Mouse (Mus musculus) heart, embryonic 13.5 days (tissue): ENCODE data around the gene Sema5a. TPM values are rescaled to one million over a fixed set of nuclear protein-coding genes. Genes with fewer than 3 reads are reported as not detected.

Source experiments
- ATAC-seq: fragments of 200-750 bp; cut with Nextera tagmentation; 2 replicates; pipeline ENCODE4 v1.8.0; 2017; ENCODE audit warnings: moderate TSS enrichment; ENCODE audit not compliant: insufficient number of reproducible peaks, low FRiP score, low TSS enrichment; ENCODE audit errors: extremely low read depth
- H3K27ac ChIP-seq: fragments of 300-500 bp; sonication (generic); replicated peaks from 2 replicates; pipeline ENCODE4 v1.5.1; 2015; ENCODE audit warnings: moderate library complexity, mild to moderate bottlenecking, inconsistent platforms
- H3K27me3 ChIP-seq: fragments of 300-500 bp; sonication (generic); replicated peaks from 2 replicates; pipeline ENCODE4 v1.6.1; 2015; ENCODE audit warnings: mild to moderate bottlenecking, inconsistent platforms
- H3K36me3 ChIP-seq: fragments of 300-500 bp; sonication (generic); 2 replicates; pipeline ENCODE4 v1.6.1; 2015; ENCODE audit warnings: mild to moderate bottlenecking, inconsistent platforms
- H3K4me1 ChIP-seq: fragments of 300-500 bp; sonication (generic); 2 replicates; pipeline ENCODE4 v1.6.1; 2015; ENCODE audit warnings: inconsistent platforms
- H3K4me2 ChIP-seq: fragments of 300-500 bp; sonication (generic); 2 replicates; pipeline ENCODE4 v1.6.1; 2015; ENCODE audit warnings: inconsistent platforms, mild to moderate bottlenecking, moderate library complexity
- H3K4me3 ChIP-seq: fragments of 300-500 bp; sonication (generic); 2 replicates; pipeline ENCODE4 v1.5.1; 2015; ENCODE audit warnings: moderate library complexity, mild to moderate bottlenecking, inconsistent platforms
- H3K9ac ChIP-seq: fragments of 300-500 bp; sonication (generic); 2 replicates; pipeline ENCODE4 v1.6.1; 2015; ENCODE audit warnings: inconsistent platforms, mild to moderate bottlenecking, moderate library complexity
- H3K9me3 ChIP-seq: fragments of 300-500 bp; sonication (generic); 2 replicates; pipeline ENCODE4 v1.6.1; 2016; ENCODE audit warnings: inconsistent platforms
- WGBS: fragments of 180-500 bp; shearing (Covaris S2); methylation state at CpG from one replicate; pipeline ENCODE4 v1.1.7; 2015; ENCODE audit warnings: mixed read lengths; 5-methylcytosine and 5-hydroxymethylcytosine counted together
- polyA plus RNA-seq: library from polyadenylated mRNA; unstranded; fragments of >200 nt; fragmentation: Nextera tagmentation; extraction: Ambion mirVana; gene quantifications from 2 replicates; pipeline ENCODE4 v1.2.1, GENCODE M21; 2015

The Sema5a gene
- polyA plus RNA-seq, 1 experiment from 2014 or later: 6.3 TPM

- no peak for ATAC-seq
- Histone ChIP-seq H3K27me3 (no peaks in the 10 kb centered on the region), H3K36me3 (peaks cover 6% of the 10 kb centered on the region), H3K4me3 (no peak overlapping the region), H3K27ac (no peak overlapping the region), H3K4me1 (peaks cover 23% of the 10 kb centered on the region), H3K9me3 (0 out of 2 replicates have a peak, but pooled peaks cover 3% of the 10 kb centered on the region), H3K4me2 (no peak overlapping the region), H3K9ac (no peak overlapping the region)
- 68% methylated on average over 2 of the region's 2 CpGs for WGBS
These were observed 10.2 kb downstream of the Sema5a start for GRCm38 (mm10) chr15:32254806-32255205.

GRCm38 (mm10) chr15:32257340-32257739 lies 12.7 kb downstream of the Sema5a start:
- peaks cover 43% of the 10 kb centered on the region for H3K4me1 ChIP-seq
- WGBS: 37% methylated on average over 8 of the region's 8 CpGs
- ATAC-seq: no peak
- peaks cover 6% of the 10 kb centered on the region for H3K36me3 ChIP-seq
- 0 out of 2 replicates have a peak overlapping the region, but pooled peaks have one; percentile 25 for H3K9ac ChIP-seq
- H3K9me3 ChIP-seq: 0 out of 2 replicates have a peak, but pooled peaks cover 3% of the 10 kb centered on the region
- no peak overlapping the region for H3K4me3 ChIP-seq
- H3K4me2 ChIP-seq: peak overlapping the region; percentile 44
- peak overlapping the region; percentile 90 for H3K27ac ChIP-seq
- H3K27me3 ChIP-seq: no peaks in the 10 kb centered on the region

- WGBS: 22% methylated on average over 7 of the region's 7 CpGs
- 0 out of 2 replicates have a peak, but pooled peaks cover 3% of the 10 kb centered on the region for H3K9me3 ChIP-seq
- H3K36me3 ChIP-seq: peaks cover 6% of the 10 kb centered on the region
- H3K4me3 ChIP-seq: no peak overlapping the region
- ATAC-seq: no peak
- H3K9ac ChIP-seq: 0 out of 2 replicates have a peak overlapping the region, but pooled peaks have one; percentile 25
- H3K4me1 ChIP-seq: peaks cover 46% of the 10 kb centered on the region
- peak overlapping the region; percentile 90 for H3K27ac ChIP-seq
- H3K4me2 ChIP-seq: peak overlapping the region; percentile 44
- H3K27me3 ChIP-seq: no peaks in the 10 kb centered on the region
These were observed 13.3 kb downstream of the Sema5a start for GRCm38 (mm10) chr15:32257886-32258319.

- no peak overlapping the region for H3K4me2 ChIP-seq
- H3K9ac ChIP-seq: no peak overlapping the region
- ATAC-seq: no peak
- 82% methylated on average over 5 of the region's 5 CpGs for WGBS
- H3K4me1 ChIP-seq: peaks cover 58% of the 10 kb centered on the region
- H3K9me3 ChIP-seq: 0 out of 2 replicates have a peak, but pooled peaks cover 2% of the 10 kb centered on the region
- no peaks in the 10 kb centered on the region for H3K36me3 ChIP-seq
- H3K27ac ChIP-seq: no peak overlapping the region
- H3K4me3 ChIP-seq: no peak overlapping the region
- H3K27me3 ChIP-seq: no peaks in the 10 kb centered on the region
These were observed 14.9 kb downstream of the Sema5a start for GRCm38 (mm10) chr15:32259362-32260096.

- H3K9ac ChIP-seq: no peak overlapping the region
- ATAC-seq: no peak
- H3K4me2 ChIP-seq: no peak overlapping the region
- H3K27ac ChIP-seq: no peak overlapping the region
- 62% methylated on average over 5 of the region's 5 CpGs for WGBS
- no peaks in the 10 kb centered on the region for H3K36me3 ChIP-seq
- peaks cover 72% of the 10 kb centered on the region for H3K4me1 ChIP-seq
- no peaks in the 10 kb centered on the region for H3K27me3 ChIP-seq
- H3K9me3 ChIP-seq: no peaks in the 10 kb centered on the region
- H3K4me3 ChIP-seq: no peak overlapping the region
These were observed 16.3 kb downstream of the Sema5a start for GRCm38 (mm10) chr15:32260942-32261341.

GRCm38 (mm10) chr15:32263651-32264050 lies 19.0 kb downstream of the Sema5a start:
- H3K27ac ChIP-seq: peak overlapping the region; percentile 2; the same call in 1 of the 2 replicates
- WGBS: 28% methylated on average over 3 of the region's 3 CpGs
- H3K36me3 ChIP-seq: no peaks in the 10 kb centered on the region
- no peaks in the 10 kb centered on the region for H3K27me3 ChIP-seq
- ATAC-seq: no peak
- H3K4me1 ChIP-seq: peaks cover 66% of the 10 kb centered on the region
- H3K4me2 ChIP-seq: no peak overlapping the region
- no peak overlapping the region for H3K9ac ChIP-seq
- H3K9me3 ChIP-seq: no peaks in the 10 kb centered on the region
- H3K4me3 ChIP-seq: no peak overlapping the region

- no peaks in the 10 kb centered on the region for H3K36me3 ChIP-seq
- H3K4me3 ChIP-seq: no peak overlapping the region
- ATAC-seq: no peak
- H3K27ac ChIP-seq: peak overlapping the region; percentile 83
- WGBS: 58% methylated on average over 7 of the region's 7 CpGs
- peaks cover 68% of the 10 kb centered on the region for H3K4me1 ChIP-seq
- H3K4me2 ChIP-seq: no peak overlapping the region
- no peaks in the 10 kb centered on the region for H3K9me3 ChIP-seq
- H3K9ac ChIP-seq: no peak overlapping the region
- H3K27me3 ChIP-seq: no peaks in the 10 kb centered on the region
These were observed 20.3 kb downstream of the Sema5a start for GRCm38 (mm10) chr15:32264822-32265377.

- Histone ChIP-seq H3K27ac (peak overlapping the region; percentile 83), H3K27me3 (no peaks in the 10 kb centered on the region), H3K36me3 (no peaks in the 10 kb centered on the region), H3K4me3 (no peak overlapping the region), H3K9ac (no peak overlapping the region), H3K4me1 (peaks cover 67% of the 10 kb centered on the region), H3K9me3 (no peaks in the 10 kb centered on the region), H3K4me2 (peak overlapping the region; percentile 2; the same call in 1 of the 2 replicates)
- WGBS: 53% methylated on average over 9 of the region's 9 CpGs
- ATAC-seq: peak; percentile 33; the same call in 1 of the 2 replicates
These were observed 20.8 kb downstream of the Sema5a start for GRCm38 (mm10) chr15:32265378-32265934.

GRCm38 (mm10) chr15:32266122-32266820 lies 21.7 kb downstream of the Sema5a start:
- peak; percentile 39; the same call in 1 of the 2 replicates for ATAC-seq
- 35% methylated on average over 15 of the region's 15 CpGs for WGBS
- Histone ChIP-seq H3K4me3 (no peak overlapping the region), H3K4me1 (peaks cover 59% of the 10 kb centered on the region), H3K4me2 (peak overlapping the region; percentile 2; the same call in 1 of the 2 replicates), H3K27me3 (no peaks in the 10 kb centered on the region), H3K36me3 (no peaks in the 10 kb centered on the region), H3K27ac (peak overlapping the region; percentile 83), H3K9me3 (no peaks in the 10 kb centered on the region), H3K9ac (no peak overlapping the region)

GRCm38 (mm10) chr15:32270106-32270505 lies 25.5 kb downstream of the Sema5a start:
- H3K27ac ChIP-seq: no peak overlapping the region
- peaks cover 34% of the 10 kb centered on the region for H3K4me1 ChIP-seq
- H3K4me2 ChIP-seq: no peak overlapping the region
- H3K4me3 ChIP-seq: no peak overlapping the region
- H3K9me3 ChIP-seq: no peaks in the 10 kb centered on the region
- ATAC-seq: no peak
- no peaks in the 10 kb centered on the region for H3K27me3 ChIP-seq
- no peak overlapping the region for H3K9ac ChIP-seq
- H3K36me3 ChIP-seq: 0 out of 2 replicates have a peak, but pooled peaks cover 2% of the 10 kb centered on the region
- 62% methylated on average over 2 of the region's 2 CpGs for WGBS

- Histone ChIP-seq H3K27ac (no peak overlapping the region), H3K9ac (no peak overlapping the region), H3K36me3 (0 out of 2 replicates have a peak, but pooled peaks cover 2% of the 10 kb centered on the region), H3K4me2 (no peak overlapping the region), H3K4me1 (peaks cover 17% of the 10 kb centered on the region), H3K4me3 (no peak overlapping the region), H3K27me3 (no peaks in the 10 kb centered on the region), H3K9me3 (no peaks in the 10 kb centered on the region)
- no peak for ATAC-seq
- 72% methylated on average over 6 of the region's 6 CpGs for WGBS
These were observed 29.3 kb downstream of the Sema5a start for GRCm38 (mm10) chr15:32273925-32274324.
